Mouse (Mus musculus) c-Kit-negative CD71-positive TER-119-positive erythroid progenitor cells, embryonic 14.5 days (primary cell): ENCODE measurements around the gene Arhgef17.

ENCODE experiments used
- DNase-seq: peaks from one replicate; pipeline ENCODE4 v3.0.0-alpha.2; 2013; ENCODE audit warnings: low read depth, low spot score

Gene Arhgef17

GRCm38 (mm10) chr7:100917751-100918150 is 14.2 kb downstream of the Arhgef17 start:
- no peak for DNase-seq

- DNase-seq, result no peak
These were observed 15.4 kb downstream of the Arhgef17 start for GRCm38 (mm10) chr7:100916526-100916925.

GRCm38 (mm10) chr7:100915204-100915603 is 16.7 kb downstream of the Arhgef17 start:
- no peak for DNase-seq

- DNase-seq, result no peak
These were observed 20.1 kb downstream of the Arhgef17 start for GRCm38 (mm10) chr7:100911791-100912190.

- DNase-seq, result no peak
These were observed 20.6 kb downstream of the Arhgef17 start for GRCm38 (mm10) chr7:100911246-100911770.

- DNase-seq, result no peak
These were observed 23.3 kb downstream of the Arhgef17 start for GRCm38 (mm10) chr7:100908567-100908966.

GRCm38 (mm10) chr7:100908061-100908460 is 23.8 kb downstream of the Arhgef17 start:
- DNase-seq, result no peak

GRCm38 (mm10) chr7:100907231-100907630 is 24.7 kb downstream of the Arhgef17 start:
- DNase-seq, result peak; percentile 24

GRCm38 (mm10) chr7:100906029-100906789 is 25.7 kb downstream of the Arhgef17 start:
- no peak for DNase-seq

GRCm38 (mm10) chr7:100905037-100905436 is 26.9 kb downstream of the Arhgef17 start:
- DNase-seq, result no peak

GRCm38 (mm10) chr7:100904612-100905011 is 27.3 kb downstream of the Arhgef17 start:
- no peak for DNase-seq

GRCm38 (mm10) chr7:100902451-100903137 is 29.3 kb downstream of the Arhgef17 start:
- DNase-seq, result no peak

GRCm38 (mm10) chr7:100897828-100898227 is 34.1 kb downstream of the Arhgef17 start:
- DNase-seq, result no peak

GRCm38 (mm10) chr7:100894833-100895226 is 37.1 kb downstream of the Arhgef17 start:
- DNase-seq, result no peak

GRCm38 (mm10) chr7:100894057-100894832 is 37.7 kb downstream of the Arhgef17 start:
- no peak for DNase-seq

- no peak for DNase-seq
These were observed 38.5 kb downstream of the Arhgef17 start for GRCm38 (mm10) chr7:100893249-100894056.

- no peak for DNase-seq
These were observed 45.4 kb downstream of the Arhgef17 start for GRCm38 (mm10) chr7:100886535-100886934.

GRCm38 (mm10) chr7:100884460-100884859 is 47.4 kb downstream of the Arhgef17 start:
- no peak for DNase-seq

GRCm38 (mm10) chr7:100881950-100882349 is 50.0 kb downstream of the Arhgef17 start:
- no peak for DNase-seq

- no peak for DNase-seq
These were observed 50.4 kb downstream of the Arhgef17 start for GRCm38 (mm10) chr7:100881531-100881930.

GRCm38 (mm10) chr7:100879595-100879994 is 52.3 kb downstream of the Arhgef17 start:
- no peak for DNase-seq
